Mouse (Mus musculus): Measurements from ENCODE around the gene Cdk5rap1. TPM values are rescaled to one million over a fixed set of nuclear protein-coding genes. Genes with fewer than 3 reads are reported as not detected.

Gene Cdk5rap1
- 10 to 100 TPM; 12.7 to 16.7 TPM for total RNA-seq (2021)

GRCm38 (mm10) chr2:154372842-154373500 is at the start of gene Cdk5rap1:
Cdk5rap1 (minus strand) TSS chr2:154373010.
- no peak for DNase-seq

GRCm38 (mm10) chr2:154422181-154422580 is 49.4 kb upstream of the Cdk5rap1 start:
- no peak for DNase-seq

- peak in 1 of 2 experiments; percentile 22 for DNase-seq
These were observed 48.3 kb upstream of the Cdk5rap1 start for GRCm38 (mm10) chr2:154420942-154421731.

- DNase-seq, result no peak
These were observed 47.1 kb upstream of the Cdk5rap1 start for GRCm38 (mm10) chr2:154419631-154420515.

GRCm38 (mm10) chr2:154418001-154418400 is 45.2 kb upstream of the Cdk5rap1 start:
- DNase-seq, result no peak

GRCm38 (mm10) chr2:154417107-154417506 is 44.3 kb upstream of the Cdk5rap1 start:
- peak in 1 of 2 experiments; percentile 59 for DNase-seq

GRCm38 (mm10) chr2:154412018-154412666 is 39.3 kb upstream of the Cdk5rap1 start:
- no peak for DNase-seq

- DNase-seq, result peak in 1 of 2 experiments; percentile 32
These were observed 37.5 kb upstream of the Cdk5rap1 start for GRCm38 (mm10) chr2:154410355-154410754.

GRCm38 (mm10) chr2:154407643-154408445 is 35.0 kb upstream of the Cdk5rap1 start, which contains the start of gene Snta1:
Snta1 (minus strand) TSS chr2:154408099.
- peak; percentile 79 to 83 for DNase-seq

GRCm38 (mm10) chr2:154407063-154407642 is 34.3 kb upstream of the Cdk5rap1 start:
- DNase-seq, result peak in 1 of 2 experiments; percentile 22

GRCm38 (mm10) chr2:154405447-154405994 is 32.7 kb upstream of the Cdk5rap1 start:
- DNase-seq, result no peak

- no peak for DNase-seq
These were observed 30.0 kb upstream of the Cdk5rap1 start for GRCm38 (mm10) chr2:154402811-154403210.

GRCm38 (mm10) chr2:154401976-154402375 is 29.2 kb upstream of the Cdk5rap1 start:
- no peak for DNase-seq

- DNase-seq, result peak in 1 of 2 experiments; percentile 59
These were observed 26.5 kb upstream of the Cdk5rap1 start for GRCm38 (mm10) chr2:154399325-154399724.

GRCm38 (mm10) chr2:154398267-154398666 is 25.5 kb upstream of the Cdk5rap1 start:
- DNase-seq, result no peak

- DNase-seq, result no peak
These were observed 23.7 kb upstream of the Cdk5rap1 start for GRCm38 (mm10) chr2:154396529-154396928.

GRCm38 (mm10) chr2:154394602-154395001 is 21.8 kb upstream of the Cdk5rap1 start:
- no peak for DNase-seq

GRCm38 (mm10) chr2:154390180-154390964 is 17.6 kb upstream of the Cdk5rap1 start:
- DNase-seq, result no peak

- DNase-seq, result peak; percentile 91 to 92
These were observed 6.3 kb upstream of the Cdk5rap1 start for GRCm38 (mm10) chr2:154379103-154379502.
